Mouse (Mus musculus) hematopoietic stem cell, adult 5-6 weeks (primary cell): Measurements from ENCODE around the gene Ppard. TPM values are rescaled to one million over a fixed set of nuclear protein-coding genes. Genes with fewer than 3 reads are reported as not detected.
A peak's percentile ranks its signal among the peaks of the same experiment; 100 is the strongest.
"Not testable (repeated sequence)": the region's sequence is repeated elsewhere in the genome, so short reads cannot be mapped to it uniquely, and the experiment has no call there.

ENCODE experiments used
- ATAC-seq, 2 experiments: fragments of 125-278 bp in 1 of 2; replicated peaks in 1 of 2; 2 replicates each; pipeline ENCODE4 v1.8.0; 2016 to 2017; ENCODE audit warnings: inconsistent platforms in 2 of 2, mild to moderate bottlenecking in 2 of 2, moderate number of reproducible peaks in 2 of 2, low read depth in 1 of 2, moderate TSS enrichment in 1 of 2; ENCODE audit not compliant: low FRiP score in 2 of 2, poor library complexity in 2 of 2, severe bottlenecking in 2 of 2, insufficient read depth in 1 of 2, low TSS enrichment in 1 of 2
- total RNA-seq: library from RNA; stranded (forward); fragments of 172-1452, 232-1000 nt; gene quantifications from 2 replicates; pipeline ENCODE4 v1.2.3, GENCODE M21; 2017

Ppard gene
- total RNA-seq, 1 experiment from 2014 or later: 2.2 TPM

DNA sequence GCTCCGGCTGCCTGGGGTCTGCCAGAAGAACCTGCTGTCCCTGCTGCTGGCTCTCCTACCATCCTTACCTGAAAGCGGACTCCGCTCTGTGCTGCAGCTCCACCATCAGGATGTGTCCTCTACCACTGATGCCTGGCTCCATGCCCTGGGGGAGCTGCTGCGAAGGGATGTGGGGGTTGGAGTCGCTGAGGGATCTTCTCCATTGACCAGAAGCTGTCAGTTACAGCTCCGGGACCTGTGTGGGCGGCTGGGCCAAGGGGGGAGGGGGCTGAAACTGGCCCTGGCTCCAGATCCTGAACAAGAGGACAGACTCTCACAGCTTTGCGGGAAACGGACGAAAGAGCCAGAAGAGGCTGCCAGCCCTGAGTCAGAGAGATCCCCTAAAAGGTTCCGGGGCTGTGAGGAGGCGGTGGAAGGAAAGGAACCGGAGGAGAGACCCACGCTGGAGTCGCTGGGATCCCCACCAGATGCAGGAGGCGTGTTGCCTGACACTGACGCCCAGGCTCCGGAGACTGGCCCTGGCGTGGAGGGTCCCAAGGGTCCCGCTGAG, 83.2 kb downstream of the Ppard start:
- no peak for ATAC-seq

DNA sequence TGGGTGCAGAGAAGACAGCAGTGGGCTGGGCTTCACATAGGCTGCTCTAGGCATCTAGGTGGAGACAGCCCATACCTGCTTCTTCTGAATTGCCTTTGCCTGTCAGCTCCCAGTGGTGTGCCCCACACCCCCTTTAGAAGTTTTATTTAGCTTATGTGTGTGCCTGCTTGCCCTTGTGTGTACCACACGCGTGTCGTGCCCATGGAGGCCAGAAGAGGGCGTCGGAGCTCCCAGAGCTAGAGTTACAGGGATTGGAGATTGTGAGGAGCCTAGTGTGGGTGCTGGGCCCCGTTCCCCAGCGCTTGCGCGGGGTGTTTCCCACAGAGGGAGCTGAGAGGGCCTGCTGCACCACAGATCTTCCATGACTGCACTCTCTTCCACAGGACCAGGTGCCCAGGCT, 84.0 kb downstream of the Ppard start:
- ATAC-seq: no peak

DNA sequence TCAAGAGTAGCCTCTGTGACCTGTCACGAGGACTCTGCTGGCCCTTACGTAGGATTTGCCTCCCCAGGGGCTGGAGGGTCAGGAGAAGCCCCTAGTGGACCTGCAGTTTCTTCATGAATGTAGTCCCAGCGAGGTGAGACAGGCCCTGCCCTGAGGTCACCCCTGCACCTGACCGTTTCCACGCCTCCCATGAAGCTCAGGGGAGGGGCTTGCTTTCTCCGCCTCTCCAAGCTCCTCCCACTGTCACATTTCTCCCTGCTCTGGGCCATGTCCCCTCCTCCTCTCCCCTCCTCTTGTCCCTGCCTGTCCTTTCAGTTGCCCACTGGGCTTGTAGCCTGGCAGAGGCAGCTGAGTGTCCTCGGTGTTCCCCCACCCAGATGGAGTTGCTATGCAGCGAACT, 84.6 kb downstream of the Ppard start:
- no peak for ATAC-seq

DNA sequence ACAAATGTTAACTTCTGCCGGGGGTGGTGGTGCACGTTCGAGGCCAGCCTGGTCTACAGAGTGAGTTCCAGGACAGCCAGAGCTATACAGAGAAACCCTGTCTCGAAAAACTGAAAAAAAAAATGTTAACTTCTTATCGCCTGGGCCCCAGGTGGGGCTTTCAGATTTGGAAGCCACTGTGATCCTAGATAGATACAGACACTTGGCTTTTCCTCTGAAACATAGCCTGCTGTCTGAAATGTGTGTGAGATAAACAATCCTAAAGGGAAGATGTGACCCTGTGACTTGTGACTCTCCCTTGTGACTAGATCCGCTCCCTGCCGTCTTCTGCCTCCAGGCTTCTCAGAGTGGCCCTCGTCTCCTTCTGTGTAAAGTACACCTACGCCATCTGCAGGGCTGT, 85.2 kb downstream of the Ppard start:
- ATAC-seq: no peak

DNA sequence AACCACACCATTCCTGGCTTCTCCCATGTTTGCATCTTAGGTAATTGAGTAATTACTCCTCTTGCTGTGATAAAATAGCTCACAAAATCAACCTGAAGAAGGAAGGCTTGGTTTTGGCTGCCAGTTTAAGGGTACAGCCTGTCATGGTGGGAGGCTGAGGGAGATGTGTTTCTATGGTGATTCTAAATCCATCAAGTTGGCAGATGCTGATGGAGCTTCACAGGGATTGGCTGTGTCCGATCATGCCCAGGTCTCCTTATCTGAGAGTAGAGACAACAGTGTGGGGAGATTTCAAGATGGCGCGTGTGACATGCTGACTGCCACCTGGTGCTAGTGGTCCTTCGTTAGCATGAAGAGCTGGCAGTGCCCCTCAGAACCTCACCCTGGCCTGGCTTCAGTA, 89.2 kb downstream of the Ppard start:
- ATAC-seq: no peak

DNA sequence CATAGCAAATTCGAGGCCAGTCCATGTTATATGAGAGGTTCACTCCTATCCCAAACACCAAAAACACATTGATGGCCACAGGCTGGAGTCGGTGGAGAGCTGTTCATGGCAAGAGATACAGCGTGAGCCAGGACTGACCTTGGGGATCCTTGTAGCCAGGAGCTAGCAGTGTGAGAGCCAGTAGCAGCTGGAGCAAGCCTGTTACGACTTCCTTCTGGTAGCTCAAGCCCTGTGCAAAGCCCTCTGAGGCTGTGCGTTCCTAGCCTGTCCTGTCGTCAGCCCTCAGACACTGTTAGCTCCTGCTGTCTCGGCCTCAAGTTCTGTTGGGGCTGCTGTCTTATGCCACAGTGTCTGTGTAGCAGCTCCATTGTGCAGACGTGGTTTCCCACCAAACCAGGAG, 91.3 kb downstream of the Ppard start:
- no peak for ATAC-seq

DNA sequence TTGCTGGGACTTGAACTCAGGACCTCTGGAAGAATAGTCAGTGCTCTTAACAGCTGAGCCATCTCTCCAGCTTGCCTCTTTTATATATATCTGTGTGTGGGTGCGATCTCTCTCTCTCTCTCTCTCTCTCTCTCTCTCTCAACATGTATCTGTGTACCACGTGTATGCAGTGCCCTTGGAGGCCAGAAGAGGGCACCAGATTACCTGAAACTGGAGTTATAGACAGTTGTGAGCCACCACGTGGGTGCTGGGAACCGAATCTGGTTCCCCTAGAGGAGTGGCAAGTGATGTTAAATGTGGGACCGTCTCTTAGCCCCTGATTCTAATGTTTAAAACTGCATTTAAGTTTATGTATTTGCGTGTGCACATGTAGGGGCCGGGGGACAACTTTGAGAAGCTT, 91.9 kb downstream of the Ppard start:
- not testable (repeated sequence) for ATAC-seq

DNA sequence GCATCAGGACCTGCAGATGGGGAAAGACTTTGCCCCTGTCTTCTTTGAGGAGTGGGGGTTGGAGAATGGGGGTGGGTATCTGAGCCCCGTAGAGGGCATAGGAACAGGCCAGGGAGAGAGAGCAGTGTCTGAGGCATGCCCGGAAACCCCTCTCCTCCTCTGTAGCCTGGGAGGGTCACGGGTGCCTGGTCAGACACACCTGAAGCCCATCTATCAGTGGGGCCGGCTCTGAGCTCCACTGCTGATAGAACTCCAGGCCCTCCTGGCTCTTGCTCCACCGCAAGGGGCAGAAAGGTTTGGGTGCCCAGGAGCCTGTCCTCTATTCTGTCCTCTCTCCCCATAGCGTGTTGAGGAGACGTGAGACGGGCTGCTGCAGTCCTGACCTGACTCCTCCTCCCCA, 93.3 kb downstream of the Ppard start:
- ATAC-seq: no peak

DNA sequence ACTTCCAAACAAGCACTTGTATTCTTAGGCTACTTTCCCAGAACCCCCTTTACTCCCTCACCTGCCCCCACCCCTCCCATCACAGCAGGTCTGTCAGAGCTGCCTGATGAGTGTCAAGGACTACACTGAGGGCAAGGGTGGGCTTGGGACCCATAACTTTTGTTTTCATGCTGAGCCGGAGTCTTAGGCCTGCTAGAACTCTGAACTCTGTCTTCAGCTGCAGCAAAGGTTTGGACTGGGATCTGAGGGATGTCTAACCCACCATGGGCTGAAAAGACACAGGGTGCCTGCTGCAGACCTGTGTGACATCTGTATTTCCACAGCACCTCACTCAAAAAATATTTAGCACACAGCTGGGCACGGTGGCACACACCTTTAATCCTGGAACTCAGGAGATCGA, 94.5 kb downstream of the Ppard start:
- ATAC-seq: no peak

DNA sequence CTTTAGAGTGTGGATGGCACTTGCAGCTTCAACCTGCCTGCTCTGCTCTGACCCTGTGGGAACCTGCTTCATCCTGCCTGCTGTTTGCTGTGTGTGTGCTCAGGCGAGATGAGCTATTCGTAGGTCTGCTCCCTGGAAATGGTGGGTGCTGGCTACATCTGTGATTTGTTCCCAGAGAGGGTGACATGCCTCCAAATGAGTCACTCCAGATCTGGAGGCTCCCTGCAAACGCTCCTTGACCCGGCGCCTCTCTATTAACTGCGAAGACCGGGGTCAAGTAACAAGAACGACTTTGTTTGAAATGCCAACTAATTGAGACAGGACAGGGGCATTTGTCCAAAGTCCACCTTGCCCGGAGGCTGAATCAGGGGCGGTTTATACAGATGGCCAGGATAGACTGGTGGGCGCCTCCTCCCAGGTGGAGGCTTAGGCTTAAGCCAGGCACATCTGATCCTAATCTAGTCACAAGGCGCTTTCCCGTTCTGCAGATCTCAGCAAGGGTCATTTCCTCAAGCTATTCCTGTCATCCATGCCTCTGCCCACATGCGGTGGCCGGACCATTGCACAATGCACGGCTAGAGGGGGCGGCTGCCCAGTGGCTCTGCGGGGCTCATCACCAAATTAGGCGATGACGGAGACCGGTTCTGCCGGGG, 95.3 kb downstream of the Ppard start:
- peak in 1 of 2 experiments; percentile 16; a peak in 1 of 4 replicates for ATAC-seq

DNA sequence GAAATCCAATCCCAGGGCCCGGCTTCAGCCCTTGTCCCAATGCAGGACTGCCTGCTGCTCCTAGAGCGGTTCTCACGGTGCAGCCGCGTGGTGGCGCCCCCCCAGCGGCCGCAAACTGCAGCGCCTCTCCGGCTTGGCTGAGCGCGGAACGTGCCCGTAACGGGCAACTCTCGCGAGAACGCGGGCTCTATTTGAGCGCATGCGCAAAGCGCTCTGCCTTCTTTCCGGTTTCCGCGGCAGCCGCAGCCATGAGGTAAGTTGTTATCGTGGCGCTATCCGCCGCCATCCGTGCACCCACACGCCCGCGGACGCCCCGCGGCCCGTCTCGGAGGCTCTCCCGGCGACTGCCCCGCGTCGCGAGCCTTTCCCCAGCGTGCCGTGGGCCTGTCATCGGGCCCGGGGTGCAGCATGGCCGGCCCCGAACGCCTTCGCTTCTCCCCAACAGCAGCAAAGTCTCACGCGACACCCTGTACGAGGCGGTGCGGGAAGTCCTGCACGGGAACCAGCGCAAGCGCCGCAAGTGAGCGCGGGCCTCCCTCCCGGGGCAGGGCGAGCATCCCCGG, 95.9 kb downstream of the Ppard start, which contains the start of gene Rpl10a:
Gene Rpl10a (plus strand): TSS at position 106 of the 563 bp plus-strand sequence.
- peak; percentile 77 to 81 for ATAC-seq

DNA sequence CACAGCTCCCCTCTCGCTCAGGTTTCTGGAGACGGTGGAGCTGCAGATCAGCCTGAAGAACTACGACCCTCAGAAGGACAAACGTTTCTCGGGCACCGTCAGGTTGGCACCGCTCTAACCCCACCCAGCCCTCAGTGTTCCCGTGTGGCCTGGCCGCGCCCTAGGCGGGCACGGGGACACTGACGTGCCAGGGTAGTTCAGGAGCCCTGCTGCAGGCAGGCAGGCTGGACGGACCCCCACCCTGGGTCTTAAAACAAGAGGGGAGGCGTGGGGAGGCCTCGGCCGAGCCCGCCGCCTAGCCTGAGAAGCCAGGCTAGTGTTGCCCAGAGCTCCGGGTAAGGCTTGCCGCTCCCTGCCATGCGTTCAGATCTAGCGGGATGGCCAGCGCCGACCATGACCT, 96.4 kb downstream of the Ppard start:
- no peak for ATAC-seq

DNA sequence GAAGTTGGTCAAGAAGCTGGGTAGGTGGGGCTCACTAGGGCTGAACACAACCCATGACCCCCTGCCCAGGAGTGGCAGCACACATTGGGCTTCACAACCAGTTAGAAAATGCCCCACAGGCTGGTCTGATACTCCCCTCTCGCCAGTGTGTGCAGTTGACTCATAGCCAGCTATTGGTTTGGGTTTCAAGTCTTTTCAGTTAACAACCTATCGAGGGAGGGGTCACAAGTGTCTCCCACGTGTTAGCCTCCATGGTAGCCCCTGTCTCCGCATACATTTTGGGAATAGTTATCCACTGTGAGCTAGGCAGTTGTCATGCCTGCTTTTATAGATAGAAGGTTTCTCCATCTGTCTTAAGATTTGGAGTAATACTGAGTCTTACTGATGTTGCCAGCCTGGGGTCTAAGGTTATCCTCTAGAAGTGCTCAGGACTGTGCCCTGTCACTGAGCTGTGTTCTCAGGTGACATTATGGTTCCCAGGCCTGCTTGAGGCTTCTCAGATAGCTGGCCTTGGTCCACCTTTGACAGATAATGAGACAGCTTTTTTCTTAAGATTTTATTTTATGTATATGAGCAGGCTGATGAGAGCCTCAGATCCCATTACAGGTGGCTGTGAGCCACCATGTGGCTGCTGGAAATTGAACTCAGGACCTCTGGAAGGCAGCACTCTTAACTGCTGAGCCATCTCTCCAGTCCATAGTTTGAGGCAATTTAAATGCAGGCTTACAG, 97.2 kb downstream of the Ppard start:
- no peak for ATAC-seq

DNA sequence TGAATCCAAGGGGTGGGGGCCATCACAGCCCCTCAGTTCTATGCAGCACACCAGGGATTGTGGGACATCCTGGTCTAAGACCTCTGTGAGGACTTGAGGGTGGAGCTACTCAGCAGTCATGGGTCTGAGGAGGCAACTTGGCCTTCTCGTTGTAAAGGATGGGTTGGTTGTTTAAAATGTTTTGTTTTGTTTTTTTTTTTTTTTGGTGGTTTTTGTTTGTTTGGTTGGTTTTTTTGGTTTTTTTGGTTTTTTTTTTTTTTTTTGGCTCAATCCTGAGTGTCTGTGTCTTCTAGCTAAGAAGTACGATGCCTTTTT, 97.7 kb downstream of the Ppard start:
- ATAC-seq: no peak

DNA sequence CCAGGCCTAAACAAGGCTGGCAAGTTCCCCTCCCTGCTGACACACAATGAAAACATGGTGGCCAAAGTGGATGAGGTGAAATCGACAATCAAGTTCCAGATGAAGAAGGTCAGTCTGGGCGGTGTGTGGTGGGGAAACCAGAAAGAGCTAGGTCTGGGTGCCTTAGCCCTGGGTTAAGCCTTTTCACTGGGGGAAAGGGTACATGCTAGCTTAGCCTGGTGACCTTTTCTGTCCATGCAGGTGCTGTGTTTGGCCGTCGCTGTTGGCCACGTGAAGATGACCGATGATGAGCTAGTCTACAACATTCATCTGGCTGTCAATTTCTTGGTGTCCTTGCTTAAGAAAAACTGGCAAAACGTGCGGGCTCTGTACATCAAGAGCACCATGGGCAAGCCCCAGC, 98.1 kb downstream of the Ppard start:
- ATAC-seq: not testable (repeated sequence)

DNA sequence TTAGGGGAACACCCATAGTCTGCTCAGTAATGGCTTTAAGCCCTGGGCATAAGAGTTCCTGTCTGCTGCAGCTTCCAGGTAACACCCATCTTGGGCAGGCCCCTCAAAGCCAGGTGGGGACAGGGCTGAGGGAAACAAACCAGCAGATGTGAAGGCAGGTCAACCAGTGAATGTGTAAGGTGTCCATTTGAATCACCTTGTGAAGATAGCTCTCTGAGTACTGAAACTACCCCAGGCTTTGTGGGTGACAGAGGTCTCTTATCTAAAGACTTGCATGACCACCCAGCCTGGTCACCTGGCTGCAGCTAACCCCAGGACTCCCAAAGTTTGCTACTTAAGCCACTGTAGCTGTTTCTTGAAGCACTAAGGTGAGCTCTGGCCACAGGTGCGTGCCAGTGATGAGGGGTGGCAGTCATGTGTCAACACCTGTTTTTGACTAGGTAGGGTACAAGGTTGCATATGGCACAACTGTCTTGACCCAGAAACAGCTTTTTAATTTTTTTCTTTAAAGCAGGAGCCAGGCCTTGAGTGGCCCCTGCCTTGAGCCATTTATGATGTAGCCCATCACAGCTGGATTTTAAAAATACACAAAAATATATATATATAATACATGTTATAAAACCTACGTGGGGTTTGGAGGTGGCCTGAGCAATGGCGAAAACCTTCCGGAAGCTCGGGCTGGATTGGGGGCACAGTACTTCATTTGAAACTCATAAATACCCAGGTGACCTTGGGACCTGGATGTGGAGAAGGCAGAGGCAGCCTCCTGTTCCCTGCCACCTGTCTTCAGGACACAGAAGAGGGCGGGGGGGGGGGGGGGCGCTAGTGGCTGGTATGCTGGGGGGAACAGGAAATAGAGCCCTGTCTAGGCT, 99.0 kb downstream of the Ppard start:
- ATAC-seq: no peak

DNA sequence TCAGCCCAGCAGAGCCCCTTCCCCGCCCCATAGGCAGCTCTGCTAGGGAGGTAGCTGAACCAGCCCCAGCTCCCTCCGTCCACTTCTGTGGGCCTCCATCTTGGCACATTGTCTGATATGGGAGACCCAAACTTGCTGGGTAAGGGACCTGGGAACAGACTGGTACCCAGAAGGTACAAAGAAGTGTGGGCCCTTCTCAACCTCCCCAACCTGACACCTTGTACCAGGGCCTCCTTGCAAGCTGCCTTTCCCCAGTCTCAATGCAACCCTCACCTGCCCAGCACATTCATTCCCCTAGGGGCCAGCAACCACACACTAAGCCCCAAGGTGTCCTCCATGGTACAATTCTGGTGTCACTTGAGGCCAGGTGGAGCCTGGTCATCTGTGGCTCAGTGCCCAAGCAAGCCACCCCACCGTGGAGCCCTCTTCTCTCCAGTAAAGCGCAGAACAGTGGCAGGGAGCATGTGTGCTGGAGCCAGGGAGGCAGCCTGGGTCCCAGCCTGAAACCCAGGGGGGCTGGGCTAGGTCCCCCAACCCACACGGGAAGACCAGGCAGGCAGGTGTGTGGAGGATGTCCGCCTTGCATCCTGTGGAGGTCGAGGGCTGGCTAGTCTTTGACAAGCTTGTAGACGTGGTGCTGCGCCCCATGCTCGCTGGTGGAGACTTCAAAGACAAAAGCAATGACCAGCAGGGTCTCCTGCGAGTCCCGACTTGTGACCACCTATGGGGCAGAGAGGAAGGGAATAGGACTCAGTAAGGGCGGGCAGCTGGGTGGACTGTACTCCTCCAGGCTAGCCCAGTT, 99.8 kb downstream of the Ppard start:
- ATAC-seq: no peak
